Mouse (Mus musculus): ENCODE results near the gene Hnrnpl.

Gene Hnrnpl

DNA sequence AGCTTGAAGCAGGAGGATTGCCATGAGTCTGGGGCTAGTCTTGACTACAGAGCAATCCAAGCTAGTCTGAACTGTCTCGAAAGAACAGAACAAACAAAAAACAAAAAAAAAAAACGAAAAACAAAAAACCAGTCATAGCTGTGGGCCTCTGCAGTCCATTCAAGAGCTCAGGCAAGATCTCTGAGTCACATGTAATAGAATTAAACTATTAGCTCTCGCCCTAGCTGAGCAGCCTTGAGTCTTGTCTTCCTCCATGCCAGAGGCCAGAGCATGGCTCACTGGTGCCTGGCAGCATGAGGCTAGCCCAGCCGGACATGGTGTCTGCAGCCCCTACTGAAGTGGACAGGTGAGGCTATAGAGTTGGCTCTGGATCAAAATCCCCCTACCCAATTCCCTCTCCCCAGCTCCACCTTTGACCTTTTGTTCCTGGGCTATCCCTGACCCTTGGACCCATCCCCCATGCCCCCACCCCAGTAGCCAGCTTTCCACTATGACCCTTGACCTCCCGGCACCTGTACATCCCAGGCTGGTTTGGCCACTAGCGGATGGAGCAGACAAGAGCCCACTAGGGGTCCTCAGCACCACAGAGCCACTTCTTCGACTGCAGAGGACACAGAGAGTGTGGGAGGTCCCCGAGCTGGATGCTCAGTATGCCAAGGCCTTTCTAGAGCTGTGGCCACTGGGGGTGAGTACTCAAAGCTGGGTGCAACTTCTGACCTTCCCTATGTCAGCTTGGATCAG lies 18.1 kb upstream of the Hnrnpl start:
- in situ Hi-C loops (cut with MboI, MseI) = no loop called here

- in situ Hi-C loops (cut with MboI, MseI) = no loop called here
Observed at GRCm38 (mm10) chr7:28791706-28792105, 16.6 kb upstream of the Hnrnpl start.

DNA sequence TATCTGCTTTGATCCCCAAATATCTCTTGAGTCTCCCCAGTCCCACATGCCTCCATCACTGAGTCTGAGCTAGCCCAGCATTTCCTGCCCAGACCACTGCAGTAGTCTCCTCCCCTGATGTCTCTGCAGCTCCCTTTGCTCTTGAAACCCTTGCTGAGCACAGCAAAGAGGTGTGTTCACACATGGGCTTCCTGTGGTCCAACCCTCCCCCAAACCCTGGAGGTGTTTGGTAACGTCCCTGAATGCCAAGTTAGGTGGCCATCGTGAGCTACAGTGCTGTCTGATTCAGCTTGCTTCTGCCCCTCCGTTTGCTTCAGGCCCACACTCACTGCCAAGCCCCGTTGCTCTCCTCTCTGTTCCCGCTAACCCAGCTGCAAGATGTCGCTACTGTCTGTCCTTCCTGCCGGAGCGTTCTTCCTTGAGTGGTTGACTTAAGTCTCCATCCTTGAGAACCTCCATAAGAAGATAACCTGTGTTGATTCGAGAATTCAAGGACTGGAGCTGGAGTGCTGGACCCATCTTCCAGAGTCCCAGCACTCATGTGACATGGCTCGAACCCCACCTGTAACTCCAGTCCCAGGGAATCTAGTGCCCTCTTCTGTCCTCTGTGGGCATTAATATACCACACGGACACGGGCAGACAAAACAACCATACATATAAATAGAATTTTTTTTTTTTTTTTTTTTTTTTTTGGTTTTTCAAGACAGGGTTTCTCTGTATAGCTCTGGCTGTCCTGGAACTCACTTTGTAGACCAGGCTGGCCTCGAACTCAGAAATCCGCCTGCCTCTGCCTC lies 15.8 kb upstream of the Hnrnpl start:
- in situ Hi-C loops (cut with MboI, MseI) = no loop called here

DNA sequence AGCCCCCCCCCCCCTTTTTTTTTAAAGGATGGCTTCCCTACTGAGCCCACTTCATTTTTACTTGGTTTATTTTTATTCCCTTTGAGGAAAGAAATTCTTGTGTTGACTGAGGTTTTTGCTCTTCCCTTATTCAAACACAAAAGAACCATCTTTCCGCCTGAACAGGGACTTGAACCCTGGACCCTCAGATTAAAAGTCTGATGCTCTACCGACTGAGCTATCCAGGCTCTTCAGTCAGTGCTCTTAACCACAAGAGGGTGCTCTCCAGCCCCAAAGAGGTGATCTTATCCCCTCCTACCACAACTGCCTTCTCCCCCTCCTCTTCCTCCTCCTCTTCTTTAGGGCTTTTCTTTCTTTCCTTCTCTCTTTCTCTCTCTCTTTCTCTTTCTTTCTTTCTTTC lies 14.5 kb upstream of the Hnrnpl start:
- in situ Hi-C loops (cut with MboI, MseI) = no loop called here

- in situ Hi-C loops (cut with MboI, MseI) = no loop called here
Observed at GRCm38 (mm10) chr7:28794496-28794895, 13.8 kb upstream of the Hnrnpl start.

DNA sequence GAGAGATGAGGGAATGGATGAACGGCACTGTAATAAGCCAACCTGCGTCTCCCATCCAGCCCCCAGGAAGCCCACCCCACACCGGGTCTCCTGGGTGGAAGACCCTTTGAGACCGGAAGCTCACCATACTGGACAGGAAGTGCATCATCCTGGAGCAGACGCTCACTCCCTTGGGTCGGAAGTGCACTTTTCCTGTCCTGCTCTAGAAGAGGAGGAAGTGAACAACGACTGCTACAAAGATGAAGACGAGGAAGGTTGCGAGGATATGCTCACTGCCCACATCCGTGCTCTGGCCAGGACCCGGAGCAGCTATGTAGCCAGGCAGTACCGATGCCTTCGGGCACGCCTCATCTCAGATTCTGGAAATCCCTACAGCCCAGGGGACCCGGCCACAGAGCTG lies 12.5 kb upstream of the Hnrnpl start:
- in situ Hi-C loops (cut with MboI, MseI) = loop anchor here (5.0 kb wide), 1 partner anchor 71 kb away; no protein-coding TSS in a partner anchor

DNA sequence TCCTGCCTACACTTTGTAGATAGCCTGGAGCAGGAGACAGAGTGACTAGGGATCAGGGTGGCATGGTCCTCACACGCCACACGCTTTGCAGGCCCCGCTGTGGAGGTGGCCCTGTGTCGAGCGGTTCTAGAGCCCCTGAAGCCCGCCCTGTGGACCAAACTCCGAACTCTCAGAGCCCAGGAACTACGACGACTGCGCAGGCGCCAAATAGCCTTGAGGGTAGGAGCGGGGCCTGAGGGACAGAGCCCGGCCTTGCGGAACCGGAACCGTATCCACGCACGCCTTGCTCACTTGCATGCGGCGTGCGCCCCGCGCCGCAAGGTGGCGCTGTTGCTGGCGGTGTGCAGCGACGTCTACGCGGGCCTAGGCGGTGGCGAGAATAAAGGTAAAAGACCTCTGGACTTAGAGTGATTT lies 11.8 kb upstream of the Hnrnpl start:
- in situ Hi-C loops (cut with MboI, MseI) = loop anchor here (5.0 kb wide), 1 partner anchor 71 kb away; no protein-coding TSS in a partner anchor

- in situ Hi-C loops (cut with MboI, MseI) = loop anchor here (5.0 kb wide), 1 partner anchor 67 kb away; no protein-coding TSS in a partner anchor
Observed at GRCm38 (mm10) chr7:28799994-28800393, 8.3 kb upstream of the Hnrnpl start.

DNA sequence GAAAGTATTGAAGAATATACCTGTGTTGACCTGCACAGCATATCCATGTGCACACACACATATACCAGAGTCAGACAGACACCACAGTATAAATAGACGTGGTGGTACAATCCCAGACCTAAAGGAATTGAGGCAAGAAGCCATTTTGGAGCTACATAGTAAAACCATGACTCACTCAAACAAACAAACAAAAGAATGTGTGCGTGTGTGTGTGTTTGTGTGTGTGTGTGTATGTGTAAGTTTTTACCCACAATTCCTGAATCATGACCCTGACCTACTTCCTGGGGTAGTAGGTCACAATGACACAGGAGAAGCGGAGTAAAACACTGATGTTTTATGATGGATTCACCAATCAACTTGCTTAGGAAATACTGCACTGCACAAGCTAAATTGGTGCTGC lies 6.9 kb upstream of the Hnrnpl start:
- in situ Hi-C loops (cut with MboI, MseI) = no loop called here

GRCm38 (mm10) chr7:28801901-28802670 lies 6.3 kb upstream of the Hnrnpl start:
- in situ Hi-C loops (cut with MboI, MseI) = no loop called here

DNA sequence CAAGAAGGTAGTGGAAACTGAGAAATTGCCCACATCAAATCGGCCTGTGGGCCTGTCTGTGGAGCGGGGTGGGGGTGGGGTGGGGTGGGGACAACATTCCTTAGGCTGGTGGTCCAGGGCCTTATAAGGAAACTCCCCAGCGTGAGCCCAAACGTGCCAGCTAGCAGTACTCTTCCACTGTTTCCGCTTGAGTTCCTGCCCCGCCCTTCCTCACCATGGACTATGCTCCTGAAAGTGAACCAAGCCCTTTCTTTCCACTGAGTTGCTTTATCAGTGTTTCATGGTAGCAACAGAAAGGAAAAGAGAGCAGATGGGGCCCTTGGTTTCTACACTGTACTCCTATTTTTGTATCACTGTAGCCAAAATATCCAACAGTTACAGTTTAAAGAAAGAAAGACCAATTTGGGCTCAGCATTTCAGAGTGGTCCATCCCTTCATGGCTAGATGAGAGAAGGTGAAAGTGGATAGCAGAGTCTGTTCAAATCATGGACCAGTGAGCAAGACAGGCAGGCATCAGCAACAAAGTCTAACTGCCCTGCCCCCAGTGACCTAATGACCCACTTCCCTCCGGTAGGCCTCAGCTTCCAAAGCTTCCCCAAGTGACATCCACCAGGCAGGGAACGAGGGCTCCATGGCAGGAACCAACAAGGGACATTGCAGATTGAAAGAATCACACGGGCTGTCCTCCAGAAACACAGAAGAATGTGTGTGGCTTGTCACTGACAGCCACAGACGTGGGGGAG lies 5.3 kb upstream of the Hnrnpl start:
- in situ Hi-C loops (cut with MboI, MseI) = no loop called here

DNA sequence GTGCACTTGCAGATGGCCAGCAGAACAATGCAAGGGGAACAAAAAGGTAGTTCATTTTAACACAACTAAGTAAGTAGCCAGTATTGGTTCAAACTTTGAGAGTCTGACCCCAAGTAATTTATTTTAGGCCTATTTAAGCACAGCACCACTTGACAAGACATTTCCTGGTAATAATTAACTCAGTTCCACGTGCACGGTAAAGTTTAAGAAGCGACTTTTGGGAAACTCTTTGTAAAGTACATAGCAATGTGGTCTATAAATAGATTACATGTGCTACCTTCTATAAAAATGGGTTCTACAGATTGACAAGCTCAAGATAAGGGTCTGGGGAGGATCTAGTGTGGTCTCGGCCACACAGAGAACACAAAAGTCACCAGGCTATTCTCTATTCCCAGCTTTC lies 4.6 kb upstream of the Hnrnpl start:
- in situ Hi-C loops (cut with MboI, MseI) = no loop called here

- in situ Hi-C loops (cut with MboI, MseI) = loop anchor here (5.0 kb wide), 1 partner anchor 1790 kb away; the partner anchor contains the start of gene Zbtb32
Observed at GRCm38 (mm10) chr7:28806869-28807268, 1.5 kb upstream of the Hnrnpl start.

DNA sequence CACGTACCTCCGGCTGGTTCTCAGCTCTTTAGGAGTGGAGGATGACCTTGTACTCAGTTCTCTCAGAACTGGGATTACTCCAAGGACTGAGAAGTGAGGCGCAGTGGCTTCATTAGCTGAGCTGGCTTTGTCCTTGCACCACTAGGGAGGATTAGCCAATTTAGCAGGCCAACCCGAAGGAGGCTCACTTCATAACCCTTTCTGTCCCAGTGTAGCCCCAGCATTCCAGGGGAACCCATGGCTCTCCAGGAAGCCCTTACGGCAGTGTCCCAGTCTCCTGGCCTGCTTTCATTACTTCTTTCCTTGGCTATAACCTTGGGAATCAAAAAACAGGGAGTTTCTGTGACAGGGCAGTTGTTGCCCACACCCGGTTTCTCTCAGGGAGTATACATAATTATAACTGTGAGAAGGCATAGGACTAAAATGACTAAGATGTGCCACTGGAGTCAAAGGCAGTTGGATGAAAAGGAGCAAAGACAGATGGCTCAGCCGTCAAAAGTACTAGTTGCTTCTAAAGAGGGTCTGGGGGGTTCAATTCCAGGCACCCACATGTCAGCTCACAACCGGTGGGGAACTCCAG lies 610 bp upstream of the Hnrnpl start:
- in situ Hi-C loops (cut with MboI, MseI) = loop anchor here (5.0 kb wide), 1 partner anchor 1790 kb away; the partner anchor contains the start of gene Zbtb32

- in situ Hi-C loops (cut with MboI, MseI) = loop anchor here (5.0 kb wide), 1 partner anchor 1788 kb away; the partner anchor contains the start of gene Zbtb32
Observed at GRCm38 (mm10) chr7:28808957-28809393, 634 bp downstream of the Hnrnpl start.

- in situ Hi-C loops (cut with MboI, MseI) = loop anchor here (5.0 kb wide), 1 partner anchor 1788 kb away; the partner anchor contains the start of gene Zbtb32
Observed at GRCm38 (mm10) chr7:28809401-28810089, 1.2 kb downstream of the Hnrnpl start.

- in situ Hi-C loops (cut with MboI, MseI) = no loop called here
Observed at GRCm38 (mm10) chr7:28810107-28811066, 2.0 kb downstream of the Hnrnpl start.

GRCm38 (mm10) chr7:28811228-28811627 lies 2.9 kb downstream of the Hnrnpl start:
- in situ Hi-C loops (cut with MboI, MseI) = no loop called here

Measured in regulatory T cell (primary cell).